10 mouse cellular contexts compared by ENCODE assay signal in the genomic region with DNA sequence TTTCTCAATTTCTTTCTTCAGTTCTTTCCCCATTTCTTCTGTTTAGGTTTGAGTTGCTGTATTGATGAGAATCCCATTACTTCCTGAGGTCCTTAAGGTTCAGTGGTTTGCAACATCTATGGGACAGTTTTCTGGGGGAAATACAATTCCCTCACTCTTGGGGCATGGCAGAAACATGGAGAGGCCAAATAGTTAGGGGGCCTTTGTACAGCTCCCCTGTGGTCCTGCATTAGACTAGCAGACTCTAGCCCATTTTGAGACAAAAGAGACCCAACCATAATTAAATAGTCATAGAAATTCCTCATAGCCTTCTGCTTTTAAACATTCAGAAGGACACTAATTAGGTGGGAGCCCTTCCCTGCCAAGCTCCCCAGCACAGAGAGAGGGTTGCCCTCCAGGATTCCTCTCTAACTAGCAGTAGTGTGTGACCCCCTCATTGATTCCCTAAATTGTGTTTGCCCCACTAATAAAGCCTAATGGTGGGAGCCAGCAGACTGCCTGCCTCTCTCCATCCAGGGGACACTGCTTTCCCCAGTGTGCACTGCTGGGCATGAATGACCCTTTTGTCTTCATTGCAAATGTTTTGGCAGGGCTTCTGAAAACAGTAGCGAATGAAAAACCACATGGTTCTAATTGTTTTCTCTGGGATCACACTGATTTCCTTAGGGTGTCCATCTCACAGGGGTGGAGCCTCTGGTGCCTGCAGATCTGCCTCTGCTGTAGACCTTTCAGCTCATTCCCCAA.
DNase-seq lines count a peak whose midpoint lies in the region; ATAC-seq lines count a peak whose summit lies in the region.
"Had no signal": no experiment of that assay in that cellular context is flagged by ENCODE, and none has a peak within 500 bp of the region (broad histone marks: within the 10 kb centered on the region; RNA-seq: fewer than 3 reads in every experiment).

No protein-coding gene starts in this region.

- H3K9me3 ChIP-seq in forebrain, embryonic 14.5 days (replicated peaks; ENCODE audit: control insufficient read depth, low read length): no peaks in the 10 kb centered on the region
- no peaks in the 10 kb centered on the region for H3K9me3 ChIP-seq in neural tube, embryonic 13.5 days
- H3K9me3 ChIP-seq: embryonic facial prominence, embryonic 15.5 days had no signal

- 0% methylated on average over 1 of the region's 1 CpGs for WGBS in forebrain, embryonic 14.5 days
- 3% methylated on average over 1 of the region's 1 CpGs for WGBS in neural tube, embryonic 13.5 days

- no peak overlapping the region for H3K4me3 ChIP-seq in forebrain, embryonic 14.5 days (ENCODE audit: low read depth, low read length)
- no peak overlapping the region for H3K4me3 ChIP-seq in neural tube, embryonic 13.5 days
- H3K4me3 ChIP-seq: embryonic facial prominence, embryonic 15.5 days had no signal

- H3K4me1 ChIP-seq in forebrain, embryonic 14.5 days (ENCODE audit: control insufficient read depth, insufficient read depth, low read length): peaks cover 2% of the 10 kb centered on the region; the same call in 1 of the 2 replicates
- H3K4me1 ChIP-seq in neural tube, embryonic 13.5 days (replicated peaks): peaks cover 13% of the 10 kb centered on the region
- H3K4me1 ChIP-seq: embryonic facial prominence, embryonic 15.5 days had no signal

- peaks cover 43% of the 10 kb centered on the region for H3K27me3 ChIP-seq in forebrain, embryonic 14.5 days (replicated peaks; ENCODE audit: control insufficient read depth, insufficient read depth, low read length)
- peaks cover 37% of the 10 kb centered on the region for H3K27me3 ChIP-seq in neural tube, embryonic 13.5 days
- H3K27me3 ChIP-seq: embryonic facial prominence, embryonic 15.5 days had no signal

- DNase-seq in layer of hippocampus, adult 18-20 months (ENCODE audit: low spot score in 2 of 2): peak; percentile 31 to 56
- no peak for DNase-seq in layer of hippocampus, postnatal 25 days (ENCODE audit: extremely low spot score in 1 of 2, low spot score in 1 of 2)
- DNase-seq in forebrain, embryonic 14.5 days (ENCODE audit: low spot score): peak; percentile 92
- DNase-seq in left cerebral cortex, adult 9 months (ENCODE audit: low spot score in 2 of 2): peak; percentile 30 to 39
- no peak for DNase-seq in gastrocnemius, adult 18-20 months (ENCODE audit: low spot score)
- no peak for DNase-seq in liver
- DNase-seq: thymus, adult 18-20 months had no signal

- H3K9ac ChIP-seq in forebrain, embryonic 14.5 days (ENCODE audit: low read length): no peak overlapping the region
- H3K9ac ChIP-seq in neural tube, embryonic 13.5 days: no peak overlapping the region
- H3K9ac ChIP-seq: embryonic facial prominence, embryonic 15.5 days had no signal

- no peak overlapping the region for H3K4me2 ChIP-seq in forebrain, embryonic 14.5 days (ENCODE audit: low read length)
- H3K4me2 ChIP-seq in neural tube, embryonic 13.5 days: no peak overlapping the region
- H3K4me2 ChIP-seq: embryonic facial prominence, embryonic 15.5 days had no signal

- peak; percentile 98 for ATAC-seq in forebrain, embryonic 14.5 days
- peak; percentile 94 for ATAC-seq in neural tube, embryonic 13.5 days (ENCODE audit: low read depth)
- ATAC-seq in CD4-positive, CD25-positive, alpha-beta regulatory T cell, adult 4 months: no peak

- no peaks in the 10 kb centered on the region for H3K36me3 ChIP-seq in forebrain, embryonic 14.5 days (ENCODE audit: control insufficient read depth, insufficient read depth, low read length)
- H3K36me3 ChIP-seq in neural tube, embryonic 13.5 days: no peaks in the 10 kb centered on the region
- H3K36me3 ChIP-seq: embryonic facial prominence, embryonic 15.5 days had no signal

- no peak overlapping the region for H3K27ac ChIP-seq in forebrain, embryonic 14.5 days (ENCODE audit: low read depth, low read length)
- H3K27ac ChIP-seq in neural tube, embryonic 13.5 days (replicated peaks): no peak overlapping the region
- H3K27ac ChIP-seq: embryonic facial prominence, embryonic 15.5 days had no signal

Comparison
In these comparisons a context has a peak if more than half of its experiments do, and no peak if none do; other contexts are left out.
1. DNase-seq: peak in layer of hippocampus, adult 18-20 months (2 of 2), forebrain, embryonic 14.5 days (single experiment) and left cerebral cortex, adult 9 months (2 of 2); none in layer of hippocampus, postnatal 25 days (0 of 2), gastrocnemius, adult 18-20 months (single experiment) and liver (single experiment).